Mouse (Mus musculus) heart, postnatal 14 days (tissue): Measurements from ENCODE around the gene Hnrnpu. TPM values are rescaled to one million over a fixed set of nuclear protein-coding genes. Genes with fewer than 3 reads are reported as not detected.

Experiments
- microRNA-seq, 2 experiments: library from miRNA; unstranded; fragments of <30 nt; microRNA quantifications; one replicate each; pipeline ENCODE4 v1.2.0; 2021 to 2022
- total RNA-seq, 2 experiments: library from RNA; stranded (reverse); gene quantifications; 2 replicates each; pipeline ENCODE4 v1.2.3; 2021

Gene Hnrnpu
- total RNA-seq, 2 experiments from 2014 or later = 212 to 218 TPM

Small RNA genes lying within 50 kb of the gene (microRNA-seq; reads per million reads assigned to microRNA genes)
- 0 reads per million in 2 experiments for gene Gm27458

Other genes starting within 250 kb of the Hnrnpu start
- 10 to 100 TPM; 19.9 to 21.1 TPM for gene Desi2, start 150.4 kb downstream of the Hnrnpu start, total RNA-seq
- gene Cox20, start 18.7 kb downstream of the Hnrnpu start, total RNA-seq = 100 to 1,000 TPM; 111 to 119 TPM
- 10 to 100 TPM; 49.9 to 50.0 TPM for gene Efcab2, start 68.3 kb upstream of the Hnrnpu start, total RNA-seq
- gene Kif26b, start 191.3 kb upstream of the Hnrnpu start, total RNA-seq = 1 to 10 TPM; 4.5 to 5.9 TPM